ENCODE assay signal across 15 mouse cellular contexts in genomic region chr7:145127661-145128060, GRCm38 (mm10).
DNase-seq lines count a peak whose midpoint lies in the region; ATAC-seq and TF ChIP-seq lines count a peak whose summit lies in the region.
"Had no signal": no experiment of that assay in that cellular context is flagged by ENCODE, and none has a peak within 500 bp of the region (broad histone marks: within the 10 kb centered on the region; RNA-seq: fewer than 3 reads in every experiment).

No protein-coding gene starts in this region.

- 0 out of 2 replicates have a peak, but pooled peaks have one; percentile 40 for TF ChIP-seq EP300 in ES-Bruce4 (IDR thresholded peaks at IDR 0.05; ENCODE audit: insufficient read depth, low read depth, low read length)

- no peak overlapping the region for H3K4me3 ChIP-seq in heart, embryonic 14.5 days (ENCODE audit: control insufficient read depth in 1 of 2, insufficient read depth in 1 of 2, low read depth in 1 of 2, low read length in 2 of 2)
- no peak overlapping the region for H3K4me3 ChIP-seq in ES-Bruce4 (ENCODE audit: low read depth, low read length)
- H3K4me3 ChIP-seq in kidney, embryonic 14.5 days (ENCODE audit: low read length), result no peak overlapping the region
- no peak overlapping the region for H3K4me3 ChIP-seq in hindbrain, embryonic 14.5 days (replicated peaks; ENCODE audit: low read length)
- H3K4me3 ChIP-seq: embryonic facial prominence, embryonic 13.5 days had no signal

- H3K9me3 ChIP-seq in heart, embryonic 14.5 days (ENCODE audit: control insufficient read depth, low read length), result no peaks in the 10 kb centered on the region
- H3K9me3 ChIP-seq in ES-Bruce4 (replicated peaks; ENCODE audit: control insufficient read depth, insufficient read depth, low read length, poor library complexity, severe bottlenecking), result no peaks in the 10 kb centered on the region
- H3K9me3 ChIP-seq in kidney, embryonic 14.5 days (ENCODE audit: control insufficient read depth, low read length), result no peaks in the 10 kb centered on the region
- H3K9me3 ChIP-seq in hindbrain, embryonic 14.5 days (ENCODE audit: control insufficient read depth, low read length), result no peaks in the 10 kb centered on the region
- H3K9me3 ChIP-seq: embryonic facial prominence, embryonic 13.5 days had no signal

- peak overlapping the region; percentile 55 for H3K9ac ChIP-seq in heart, embryonic 14.5 days (ENCODE audit: low read length)
- no peak overlapping the region for H3K9ac ChIP-seq in ES-Bruce4 (ENCODE audit: low read depth, poor library complexity, severe bottlenecking)
- H3K9ac ChIP-seq in kidney, embryonic 14.5 days (ENCODE audit: low read depth, low read length), result no peak overlapping the region
- H3K9ac ChIP-seq in hindbrain, embryonic 14.5 days, result no peak overlapping the region
- H3K9ac ChIP-seq: embryonic facial prominence, embryonic 13.5 days; forebrain, postnatal 0 days had no signal

- peaks cover 16 to 18% of the 10 kb centered on the region in 2 experiments for H3K4me1 ChIP-seq in heart, embryonic 14.5 days (ENCODE audit: control insufficient read depth in 2 of 2, insufficient read depth in 2 of 2, low read length in 2 of 2)
- peaks cover 7% of the 10 kb centered on the region for H3K4me1 ChIP-seq in ES-Bruce4 (ENCODE audit: control insufficient read depth, insufficient read depth, low read length)
- peaks cover 32% of the 10 kb centered on the region for H3K4me1 ChIP-seq in kidney, embryonic 14.5 days (ENCODE audit: control insufficient read depth, insufficient read depth, low read length)
- H3K4me1 ChIP-seq in hindbrain, embryonic 14.5 days (replicated peaks; ENCODE audit: control insufficient read depth, insufficient read depth, low read length), result no peaks in the 10 kb centered on the region; the same call in none of the 2 replicates

- no peaks in the 10 kb centered on the region for H3K27me3 ChIP-seq in heart, embryonic 14.5 days (ENCODE audit: control insufficient read depth, insufficient read depth, low read length)
- H3K27me3 ChIP-seq in ES-Bruce4 (ENCODE audit: control insufficient read depth, insufficient read depth, low read length, poor library complexity, severe bottlenecking), result no peaks in the 10 kb centered on the region
- no peaks in the 10 kb centered on the region for H3K27me3 ChIP-seq in kidney, embryonic 14.5 days (ENCODE audit: control insufficient read depth, insufficient read depth, low read length)
- H3K27me3 ChIP-seq in hindbrain, embryonic 14.5 days (ENCODE audit: control insufficient read depth, insufficient read depth, low read length), result no peaks in the 10 kb centered on the region
- H3K27me3 ChIP-seq: embryonic facial prominence, embryonic 13.5 days had no signal

- H3K4me2 ChIP-seq in heart, embryonic 14.5 days (ENCODE audit: low read length), result peak overlapping the region; percentile 12; the same call in 1 of the 2 replicates
- no peak overlapping the region for H3K4me2 ChIP-seq in kidney, embryonic 14.5 days (replicated peaks; ENCODE audit: low read depth, low read length)
- no peak overlapping the region for H3K4me2 ChIP-seq in hindbrain, embryonic 14.5 days (replicated peaks)
- H3K4me2 ChIP-seq: embryonic facial prominence, embryonic 13.5 days had no signal

- WGBS in heart, embryonic 14.5 days, result 7% methylated on average over 8 of the region's 8 CpGs
- 10% methylated on average over 8 of the region's 8 CpGs for whole genome bisulfite sequencing in kidney, embryonic 14.5 days
- WGBS in hindbrain, embryonic 14.5 days, result 26% methylated on average over 8 of the region's 8 CpGs

- no peak for TF ChIP-seq POLR2A in ES-Bruce4 (IDR thresholded peaks at IDR 0.05; ENCODE audit: insufficient read depth, low read length)

- ATAC-seq in heart, embryonic 14.5 days (ENCODE audit: insufficient number of reproducible peaks, insufficient read depth, low FRiP score, low read depth), result no peak
- peak; percentile 37; the same call in 1 of the 2 replicates for ATAC-seq in kidney, embryonic 14.5 days (ENCODE audit: low FRiP score, low TSS enrichment)
- ATAC-seq in hindbrain, embryonic 14.5 days (ENCODE audit: low FRiP score), result no peak
- ATAC-seq: forebrain, postnatal 0 days; inflammation-experienced regulatory T-cells, adult 6 months had no signal

- no peak for DNase-seq in heart, adult 18-20 months
- peak; percentile 14 for DNase-seq in adipocyte (ENCODE audit: low spot score)
- no peak for DNase-seq in spleen, postnatal 4 days (ENCODE audit: low spot score in 2 of 2)
- DNase-seq in lung, postnatal 10 days, result no peak
- DNase-seq in hindbrain, embryonic 14.5 days (ENCODE audit: low spot score), result no peak
- DNase-seq: cerebellum, adult 2 months; forebrain, postnatal 0 days; gastrocnemius, postnatal 36 days; right cerebral cortex, postnatal 25 days; thymus, postnatal 36 days had no signal

- no peaks in the 10 kb centered on the region for H3K36me3 ChIP-seq in heart, embryonic 14.5 days (ENCODE audit: control insufficient read depth, insufficient read depth, low read length)
- no peaks in the 10 kb centered on the region for H3K36me3 ChIP-seq in ES-Bruce4 (ENCODE audit: control insufficient read depth, insufficient read depth, low read length, poor library complexity, severe bottlenecking)
- no peaks in the 10 kb centered on the region for H3K36me3 ChIP-seq in kidney, embryonic 14.5 days (ENCODE audit: control insufficient read depth, insufficient read depth, low read length)
- no peaks in the 10 kb centered on the region for H3K36me3 ChIP-seq in hindbrain, embryonic 14.5 days (replicated peaks; ENCODE audit: control insufficient read depth, insufficient read depth)
- H3K36me3 ChIP-seq: embryonic facial prominence, embryonic 13.5 days had no signal

- TF ChIP-seq CTCF in ES-Bruce4 (IDR thresholded peaks at IDR 0.05; ENCODE audit: low read depth, low read length), result no peak

- H3K27ac ChIP-seq in heart, embryonic 14.5 days (replicated peaks in 1 of 2; ENCODE audit: control insufficient read depth in 1 of 2, insufficient read depth in 1 of 2, low read depth in 2 of 2, low read length in 2 of 2), result peak overlapping the region; percentile 76 to 83
- no peak overlapping the region for H3K27ac ChIP-seq in ES-Bruce4 (ENCODE audit: insufficient read depth, low read length)
- peak overlapping the region; percentile 69 for H3K27ac ChIP-seq in kidney, embryonic 14.5 days (ENCODE audit: low read depth, low read length)
- no peak overlapping the region for H3K27ac ChIP-seq in hindbrain, embryonic 14.5 days
- H3K27ac ChIP-seq: embryonic facial prominence, embryonic 13.5 days had no signal

Comparison
In these comparisons a context has a peak if more than half of its experiments do, and no peak if none do; other contexts are left out.
1. H3K27ac ChIP-seq: peak in heart, embryonic 14.5 days (2 of 2) and kidney, embryonic 14.5 days (single experiment); none in ES-Bruce4 (single experiment) and hindbrain, embryonic 14.5 days (single experiment).